Mouse (Mus musculus) midbrain, embryonic 13.5 days (tissue): ENCODE measurements around the gene Gm128. TPM values are rescaled to one million over a fixed set of nuclear protein-coding genes. Genes with fewer than 3 reads are reported as not detected.
"Not testable (repeated sequence)": the region's sequence is repeated elsewhere in the genome, so short reads cannot be mapped to it uniquely, and the experiment has no call there.

Experiments
- ATAC-seq: fragments of 200-750 bp; cut with Nextera tagmentation; 2 replicates; pipeline ENCODE4 v1.8.0; 2017; ENCODE audit warnings: mild to moderate bottlenecking, moderate TSS enrichment, moderate library complexity
- H3K27ac ChIP-seq: fragments of 300-500 bp; sonication (generic); 2 replicates; pipeline ENCODE4 v1.5.1; 2015; ENCODE audit warnings: inconsistent platforms, mild to moderate bottlenecking, moderate library complexity
- H3K27me3 ChIP-seq: fragments of 300-500 bp; sonication (generic); 2 replicates; pipeline ENCODE4 v1.6.1; 2015; ENCODE audit warnings: mild to moderate bottlenecking, inconsistent platforms
- H3K36me3 ChIP-seq: fragments of 300-500 bp; sonication (generic); 2 replicates; pipeline ENCODE4 v1.6.1; 2015; ENCODE audit warnings: mild to moderate bottlenecking, inconsistent platforms
- H3K4me1 ChIP-seq: fragments of 300-500 bp; sonication (generic); replicated peaks from 2 replicates; pipeline ENCODE4 v1.6.1; 2015; ENCODE audit warnings: inconsistent platforms
- H3K4me2 ChIP-seq: fragments of 300-500 bp; sonication (generic); replicated peaks from 2 replicates; pipeline ENCODE4 v1.6.1; 2015; ENCODE audit warnings: moderate library complexity, mild to moderate bottlenecking, inconsistent platforms
- H3K4me3 ChIP-seq: fragments of 300-500 bp; sonication (generic); replicated peaks from 2 replicates; pipeline ENCODE4 v1.5.1; 2015; ENCODE audit warnings: mild to moderate bottlenecking, inconsistent platforms
- H3K9ac ChIP-seq: fragments of 300-500 bp; sonication (generic); replicated peaks from 2 replicates; pipeline ENCODE4 v1.6.1; 2015; ENCODE audit warnings: mild to moderate bottlenecking, inconsistent platforms
- H3K9me3 ChIP-seq: fragments of 300-500 bp; sonication (generic); 2 replicates; pipeline ENCODE4 v1.6.1; 2016; ENCODE audit warnings: mild to moderate bottlenecking, inconsistent platforms
- WGBS: fragments of 180-500 bp; shearing (Covaris S2); methylation state at CpG from one replicate; pipeline ENCODE4 v1.1.7; 2015; 5-methylcytosine and 5-hydroxymethylcytosine counted together
- polyA plus RNA-seq: library from polyadenylated mRNA; unstranded; fragments of >200 nt; fragmentation: Nextera tagmentation; extraction: Ambion mirVana; gene quantifications from 2 replicates; pipeline ENCODE4 v1.2.1, GENCODE M21; 2015

Gene Gm128
- polyA plus RNA-seq, 1 experiment from 2014 or later = 0.26 TPM

GRCm38 (mm10) chr3:95228148-95228893 is 13.1 kb downstream of the Gm128 start, which contains the start of gene Cdc42se1:
TSS of gene Cdc42se1 (plus strand) at chr3:95228732.
- Histone ChIP-seq H3K27ac (peak within 1 kb of the TSS; percentile 97), H3K36me3 (peaks cover 41% of the 10 kb centered on the region), H3K4me2 (peak within 1 kb of the TSS; percentile 89), H3K9me3 (no peaks in the 10 kb centered on the region), H3K9ac (peak within 1 kb of the TSS; percentile 94), H3K4me3 (peak within 1 kb of the TSS; percentile 91), H3K27me3 (no peaks in the 10 kb centered on the region), H3K4me1 (peaks cover 63% of the 10 kb centered on the region)
- peak; percentile 93 for ATAC-seq
- under 1% methylated on average over 63 of the region's 64 CpGs for WGBS

- Histone ChIP-seq H3K9ac (peak overlapping the region; percentile 94), H3K36me3 (peaks cover 41% of the 10 kb centered on the region), H3K4me2 (peak overlapping the region; percentile 89), H3K4me3 (peak overlapping the region; percentile 91), H3K27me3 (no peaks in the 10 kb centered on the region), H3K9me3 (no peaks in the 10 kb centered on the region), H3K4me1 (peaks cover 67% of the 10 kb centered on the region), H3K27ac (peak overlapping the region; percentile 97)
- 21% methylated on average over 1 of the region's 1 CpGs for WGBS
- ATAC-seq = no peak
Observed at GRCm38 (mm10) chr3:95227214-95227613, 14.2 kb downstream of the Gm128 start.

- Histone ChIP-seq H3K27ac (no peak overlapping the region), H3K4me1 (peaks cover 42% of the 10 kb centered on the region), H3K36me3 (peaks cover 56% of the 10 kb centered on the region), H3K9ac (peak overlapping the region; percentile 29; the same call in 1 of the 2 replicates), H3K4me3 (peak overlapping the region; percentile 14; the same call in 1 of the 2 replicates), H3K9me3 (no peaks in the 10 kb centered on the region), H3K4me2 (peak overlapping the region; percentile 89), H3K27me3 (no peaks in the 10 kb centered on the region)
- no peak for ATAC-seq
- 22% methylated on average over 6 of the region's 6 CpGs for WGBS
Observed at GRCm38 (mm10) chr3:95224295-95224694, 17.1 kb downstream of the Gm128 start.

GRCm38 (mm10) chr3:95223041-95223440 is 18.4 kb downstream of the Gm128 start:
- Histone ChIP-seq H3K4me1 (peaks cover 49% of the 10 kb centered on the region), H3K27me3 (no peaks in the 10 kb centered on the region), H3K36me3 (peaks cover 66% of the 10 kb centered on the region), H3K9me3 (no peaks in the 10 kb centered on the region), H3K9ac (no peak overlapping the region), H3K4me2 (no peak overlapping the region), H3K4me3 (no peak overlapping the region), H3K27ac (no peak overlapping the region)
- WGBS = 98% methylated on average over 2 of the region's 2 CpGs
- ATAC-seq = no peak

- H3K27me3 ChIP-seq = no peaks in the 10 kb centered on the region
- H3K4me3 ChIP-seq = peak overlapping the region; percentile 71
- H3K9ac ChIP-seq = no peak overlapping the region
- peak overlapping the region; percentile 96 for H3K27ac ChIP-seq
- H3K36me3 ChIP-seq = peaks cover 62% of the 10 kb centered on the region
- H3K9me3 ChIP-seq = no peaks in the 10 kb centered on the region
- peaks cover 28% of the 10 kb centered on the region for H3K4me1 ChIP-seq
- peak overlapping the region; percentile 62 for H3K4me2 ChIP-seq
- ATAC-seq = no peak
- 78% methylated on average over 6 of the region's 6 CpGs for WGBS
Observed at GRCm38 (mm10) chr3:95218466-95219137, 22.8 kb downstream of the Gm128 start.

- Histone ChIP-seq H3K9ac (peak within 1 kb of the TSS; percentile 84), H3K36me3 (peaks cover 54% of the 10 kb centered on the region), H3K27ac (peak within 1 kb of the TSS; percentile 96), H3K9me3 (no peaks in the 10 kb centered on the region), H3K4me1 (peaks cover 21% of the 10 kb centered on the region), H3K4me2 (peak within 1 kb of the TSS; percentile 62), H3K27me3 (no peaks in the 10 kb centered on the region), H3K4me3 (peak within 1 kb of the TSS; percentile 71)
- ATAC-seq = peak; percentile 93
- WGBS = under 1% methylated on average over 54 of the region's 56 CpGs
Observed at GRCm38 (mm10) chr3:95217255-95218134, 23.9 kb downstream of the Gm128 start, which contains the start of gene Gabpb2. TSS of gene Gabpb2 (minus strand) at chr3:95217916.

GRCm38 (mm10) chr3:95216655-95217254 is 24.6 kb downstream of the Gm128 start:
- H3K4me3 ChIP-seq = peak overlapping the region; percentile 71
- 18% methylated on average over 4 of the region's 4 CpGs for WGBS
- H3K9me3 ChIP-seq = no peaks in the 10 kb centered on the region
- ATAC-seq = no peak
- peaks cover 20% of the 10 kb centered on the region for H3K4me1 ChIP-seq
- peak overlapping the region; percentile 96 for H3K27ac ChIP-seq
- peak overlapping the region; percentile 62 for H3K4me2 ChIP-seq
- no peaks in the 10 kb centered on the region for H3K27me3 ChIP-seq
- H3K9ac ChIP-seq = peak overlapping the region; percentile 84
- peaks cover 51% of the 10 kb centered on the region for H3K36me3 ChIP-seq

- no peaks in the 10 kb centered on the region for H3K9me3 ChIP-seq
- H3K27me3 ChIP-seq = no peaks in the 10 kb centered on the region
- ATAC-seq = no peak
- no peak overlapping the region for H3K27ac ChIP-seq
- peaks cover 38% of the 10 kb centered on the region for H3K36me3 ChIP-seq
- no peak overlapping the region for H3K4me2 ChIP-seq
- WGBS = 100% methylated on average over 1 of the region's 1 CpGs
- H3K4me1 ChIP-seq = peaks cover 16% of the 10 kb centered on the region
- no peak overlapping the region for H3K4me3 ChIP-seq
- no peak overlapping the region for H3K9ac ChIP-seq
Observed at GRCm38 (mm10) chr3:95213609-95213975, 27.8 kb downstream of the Gm128 start.

- H3K4me2 ChIP-seq, H3K9ac ChIP-seq, H3K4me3 ChIP-seq, H3K27me3 ChIP-seq, H3K27ac ChIP-seq, ATAC-seq, H3K9me3 ChIP-seq: not testable (repeated sequence)
- 95% methylated on average over 9 of the region's 10 CpGs for WGBS
- Histone ChIP-seq H3K4me1 (peaks cover 11% of the 10 kb centered on the region), H3K36me3 (peaks cover 39% of the 10 kb centered on the region)
Observed at GRCm38 (mm10) chr3:95212889-95213608, 28.3 kb downstream of the Gm128 start.

GRCm38 (mm10) chr3:95210585-95210984 is 30.8 kb downstream of the Gm128 start:
- Histone ChIP-seq H3K36me3 (peaks cover 48% of the 10 kb centered on the region), H3K9ac (no peak overlapping the region), H3K27ac (no peak overlapping the region), H3K4me1 (no peaks in the 10 kb centered on the region), H3K9me3 (no peaks in the 10 kb centered on the region), H3K4me2 (no peak overlapping the region), H3K27me3 (no peaks in the 10 kb centered on the region), H3K4me3 (no peak overlapping the region)
- WGBS = 52% methylated on average over 2 of the region's 2 CpGs
- no peak for ATAC-seq

- Histone ChIP-seq H3K27ac (no peak overlapping the region), H3K4me2 (no peak overlapping the region), H3K36me3 (peaks cover 52% of the 10 kb centered on the region), H3K4me1 (no peaks in the 10 kb centered on the region), H3K4me3 (no peak overlapping the region), H3K9me3 (no peaks in the 10 kb centered on the region), H3K9ac (no peak overlapping the region), H3K27me3 (no peaks in the 10 kb centered on the region)
- WGBS = 92% methylated on average over 3 of the region's 4 CpGs
- ATAC-seq = no peak
Observed at GRCm38 (mm10) chr3:95208286-95208685, 33.1 kb downstream of the Gm128 start.
